Mouse (Mus musculus) kidney, postnatal 0 days (tissue): ENCODE measurements at regions not wholly inside any gene's neighbourhood (a gene's known extent, or its start where the extent isn't known, plus 50 kb on each side); places are given as distances from the start of the nearest gene placed in this dataset.

ENCODE experiments used
- ATAC-seq: fragments of 200-750 bp; cut with Nextera tagmentation; replicated peaks from 2 replicates; pipeline ENCODE4 v1.8.0; 2017; ENCODE audit warnings: low read depth, moderate number of reproducible peaks, moderate TSS enrichment, moderate library complexity; ENCODE audit not compliant: low FRiP score
- DNase-seq: peaks from one replicate; pipeline ENCODE4 v3.0.0-alpha.2; 2016; ENCODE audit warnings: low spot score
- H3K27ac ChIP-seq: fragments of 300-500 bp; sonication (generic); 2 replicates; pipeline ENCODE4 v1.5.1; 2014; ENCODE audit warnings: mild to moderate bottlenecking
- H3K27me3 ChIP-seq: fragments of 300-500 bp; sonication (generic); 2 replicates; pipeline ENCODE4 v1.6.1; 2014; ENCODE audit warnings: low read length, mixed read lengths; ENCODE audit not compliant: insufficient read depth
- H3K36me3 ChIP-seq: fragments of 300-500 bp; sonication (generic); 2 replicates; pipeline ENCODE4 v1.6.1; 2014; ENCODE audit warnings: low read length, mixed read lengths; ENCODE audit not compliant: insufficient read depth
- H3K4me1 ChIP-seq: fragments of 300-500 bp; sonication (generic); replicated peaks from 2 replicates; pipeline ENCODE4 v1.6.1; 2014; ENCODE audit warnings: antibody characterized with exemption, low read length, mixed read lengths; ENCODE audit not compliant: insufficient read depth
- H3K4me2 ChIP-seq: fragments of 300-500 bp; sonication (generic); 2 replicates; pipeline ENCODE4 v1.6.1; 2014; ENCODE audit warnings: mild to moderate bottlenecking, low read length, moderate library complexity, mixed read lengths
- H3K4me3 ChIP-seq: fragments of 300-500 bp; sonication (generic); replicated peaks from 2 replicates; pipeline ENCODE4 v1.5.1; 2014; ENCODE audit warnings: low read depth, low read length
- H3K9ac ChIP-seq: fragments of 300-500 bp; sonication (generic); 2 replicates; pipeline ENCODE4 v1.6.1; 2014; ENCODE audit warnings: low read depth, low read length
- H3K9me3 ChIP-seq: fragments of 300-500 bp; sonication (generic); replicated peaks from 2 replicates; pipeline ENCODE4 v1.6.1; 2016; ENCODE audit warnings: low read length, inconsistent platforms, mixed read lengths
- CTCF ChIP-seq: IDR thresholded peaks from 2 replicates; pipeline ENCODE4 v1.5.1; 2016; ENCODE audit warnings: antibody characterized with exemption, low read depth, mild to moderate bottlenecking, moderate library complexity
- whole genome bisulfite sequencing: fragments of 180-500 bp; shearing (Covaris S2); extraction: QIAGEN DNeasy Blood & Tissue Kit; methylation state at CpG from one replicate; pipeline ENCODE4 v1.1.7; 2014; 5-methylcytosine and 5-hydroxymethylcytosine counted together

DNA sequence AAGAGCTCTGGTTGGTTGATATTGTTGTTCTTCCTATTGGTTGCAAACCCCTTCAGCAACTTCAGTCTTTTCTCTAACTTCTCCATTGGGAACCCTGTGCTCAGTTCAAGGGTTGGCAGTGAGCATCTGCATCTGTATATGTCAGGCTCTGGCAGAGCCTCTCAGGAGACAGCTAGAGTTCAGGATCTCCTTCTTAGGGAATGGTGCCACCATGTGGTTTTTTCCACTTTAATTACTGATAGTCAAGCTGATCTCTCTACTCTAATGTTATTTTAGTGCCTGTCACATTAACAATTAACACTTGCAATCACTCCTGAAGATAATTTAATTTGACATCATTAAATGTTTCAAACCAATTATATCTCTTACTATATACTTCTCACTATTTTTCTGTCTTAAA, 550.4 kb downstream of the Gm597 start:
- Histone ChIP-seq H3K36me3 (no peaks in the 10 kb centered on the region), H3K9me3 (no peaks in the 10 kb centered on the region)

DNA sequence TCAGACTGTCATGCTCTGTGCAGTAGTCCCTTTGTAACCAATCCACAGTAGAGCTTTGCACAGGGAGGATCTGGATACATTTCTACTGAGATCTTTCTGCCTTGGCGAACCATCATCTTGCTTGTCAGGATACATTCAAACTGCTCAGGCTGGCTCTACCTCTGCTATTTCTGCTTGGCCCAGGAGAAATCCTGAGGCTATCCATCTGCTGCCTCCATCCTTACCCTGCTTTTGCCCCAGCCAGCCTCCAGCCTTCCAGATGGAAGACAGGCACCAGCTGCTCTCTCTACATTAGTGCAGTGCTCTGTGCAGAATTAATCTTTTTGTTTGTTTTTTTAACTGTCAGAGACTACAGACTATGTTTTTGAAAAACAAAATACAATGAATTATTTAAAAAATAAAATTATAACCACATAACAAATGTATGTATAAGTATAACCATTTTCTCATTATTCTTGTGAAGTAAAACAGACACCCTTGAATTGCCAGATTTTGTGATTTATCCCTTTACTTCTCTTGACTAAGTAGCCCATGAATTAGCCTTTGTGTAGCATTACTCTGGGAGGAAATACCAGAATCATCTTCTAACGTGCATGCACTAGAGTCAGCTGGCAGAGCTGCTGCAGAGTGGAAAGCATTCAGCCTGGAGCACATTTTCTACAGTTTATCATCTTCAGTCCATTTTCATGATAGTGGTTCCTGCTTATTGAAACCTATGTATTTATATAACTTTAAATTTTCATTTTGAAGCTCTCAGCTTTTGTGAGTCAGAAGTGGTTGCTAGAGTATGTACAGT, 565.6 kb downstream of the Gm597 start:
- ATAC-seq (no peak), DNase-seq (peak; percentile 16)
- Histone ChIP-seq H3K4me2 (no peak overlapping the region), H3K36me3 (no peaks in the 10 kb centered on the region), H3K4me1 (no peaks in the 10 kb centered on the region), H3K27me3 (no peaks in the 10 kb centered on the region), H3K4me3 (no peak overlapping the region), H3K9me3 (no peaks in the 10 kb centered on the region), H3K27ac (no peak overlapping the region), H3K9ac (no peak overlapping the region)
- TF ChIP-seq CTCF = no peak
- WGBS = 28% methylated on average over 2 of the region's 2 CpGs

More for the DNA sequence above, 550.4 kb downstream of the Gm597 start:
- Histone ChIP-seq H3K27me3 (no peaks in the 10 kb centered on the region), H3K27ac (no peak overlapping the region), H3K4me1 (no peaks in the 10 kb centered on the region), H3K4me2 (no peak overlapping the region), H3K9ac (no peak overlapping the region), H3K4me3 (no peak overlapping the region)
- DNase-seq (no peak), ATAC-seq (no peak)
- no peak for TF ChIP-seq CTCF
